Mouse (Mus musculus) brain, embryonic 14.5 days (tissue): Measurements from ENCODE around the gene Ifna2. TPM values are rescaled to one million over a fixed set of nuclear protein-coding genes. Genes with fewer than 3 reads are reported as not detected.
A peak's percentile ranks its signal among the peaks of the same experiment; 100 is the strongest.

Source experiments
- DNase-seq: peaks from one replicate; pipeline ENCODE4 v3.0.0-alpha.2; 2011; ENCODE audit warnings: low read depth
- CTCF ChIP-seq: fragments of 200-500 bp; IDR thresholded peaks from 2 replicates; pipeline ENCODE4 v1.5.1; 2012; ENCODE audit warnings: inconsistent platforms, mild to moderate bottlenecking, moderate library complexity, borderline replicate concordance; ENCODE audit not compliant: insufficient read depth, insufficient read length; ENCODE audit errors: extremely low read depth
- POLR2A ChIP-seq: fragments of 200-500 bp; IDR thresholded peaks from 2 replicates; pipeline ENCODE4 v1.6.1; 2012; ENCODE audit warnings: mild to moderate bottlenecking, inconsistent platforms, borderline replicate concordance; ENCODE audit not compliant: poor library complexity, insufficient read depth, insufficient read length, severe bottlenecking; ENCODE audit errors: extremely low read depth
- polyA plus RNA-seq: library from polyadenylated mRNA; depleted of rRNA; stranded (reverse); fragments of >200 nt; gene quantifications from 2 replicates; pipeline ENCODE4 v1.2.3, GENCODE M21; 2012

The Ifna2 gene
- polyA plus RNA-seq, 1 experiment: not detected

DNA sequence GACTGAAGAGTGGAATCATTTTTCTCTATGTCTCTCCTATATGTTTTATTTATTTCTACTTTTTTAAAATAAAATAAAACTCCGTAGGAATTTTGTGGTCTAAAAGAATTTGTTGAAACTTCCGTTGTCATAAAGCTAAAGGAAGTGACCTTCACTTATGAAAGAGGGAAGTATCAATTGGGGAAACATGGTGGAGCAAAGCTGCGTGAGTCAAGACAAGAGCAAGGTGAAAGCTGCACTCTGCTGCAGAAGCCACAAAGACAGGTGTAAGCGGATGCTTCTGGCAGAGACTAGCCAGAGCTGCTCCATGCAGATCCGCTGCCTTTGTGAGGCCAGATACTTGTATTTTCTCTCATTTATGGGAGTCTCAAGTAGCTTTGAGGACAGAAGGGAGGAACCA, 15.1 kb upstream of the Ifna2 start:
- no peak for DNase-seq
- TF ChIP-seq CTCF (no peak), POLR2A (no peak)

DNA sequence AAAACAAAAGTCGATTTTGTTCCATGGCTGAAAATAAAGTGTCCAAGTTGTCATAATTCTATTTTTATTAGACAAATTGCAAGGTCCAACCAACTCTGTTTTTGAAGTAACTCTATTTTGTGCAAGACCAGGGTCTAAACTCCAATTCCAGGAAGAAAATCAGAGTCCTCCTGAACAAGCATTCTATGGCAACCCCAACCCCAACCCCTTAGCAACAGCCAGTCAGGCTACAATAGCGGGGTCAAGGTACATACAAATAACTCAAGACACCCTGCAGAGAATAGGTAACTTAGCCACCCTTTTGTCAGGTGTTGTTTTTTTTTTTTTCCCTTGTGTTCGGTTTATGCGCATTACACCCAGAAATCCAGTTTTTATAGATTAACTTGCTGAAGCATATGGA, 14.0 kb upstream of the Ifna2 start:
- TF ChIP-seq CTCF: no peak
- no peak for TF ChIP-seq POLR2A

DNA sequence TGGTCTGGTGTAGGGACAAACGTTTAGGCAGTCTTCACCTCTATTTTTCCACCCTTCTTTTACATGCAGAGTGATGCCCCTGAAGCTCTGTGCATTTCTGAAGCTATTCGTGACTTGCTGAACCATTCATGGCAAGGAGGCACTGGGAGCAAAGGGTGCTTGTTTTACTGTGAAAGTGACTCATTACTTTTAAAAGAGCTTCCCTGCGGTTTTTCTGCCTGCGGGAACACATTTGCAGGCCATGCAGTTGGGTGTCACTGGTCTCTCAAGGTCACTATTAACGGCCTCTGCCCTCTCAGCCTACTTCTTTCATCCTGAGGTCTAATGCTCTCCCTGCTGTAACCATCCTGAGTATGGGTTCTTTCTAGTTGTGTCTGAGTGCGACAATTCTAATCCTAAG, 13.4 kb upstream of the Ifna2 start:
- TF ChIP-seq CTCF (no peak), POLR2A (no peak)
- DNase-seq: no peak

More for the DNA sequence above, 14.0 kb upstream of the Ifna2 start:
- DNase-seq: no peak

DNA sequence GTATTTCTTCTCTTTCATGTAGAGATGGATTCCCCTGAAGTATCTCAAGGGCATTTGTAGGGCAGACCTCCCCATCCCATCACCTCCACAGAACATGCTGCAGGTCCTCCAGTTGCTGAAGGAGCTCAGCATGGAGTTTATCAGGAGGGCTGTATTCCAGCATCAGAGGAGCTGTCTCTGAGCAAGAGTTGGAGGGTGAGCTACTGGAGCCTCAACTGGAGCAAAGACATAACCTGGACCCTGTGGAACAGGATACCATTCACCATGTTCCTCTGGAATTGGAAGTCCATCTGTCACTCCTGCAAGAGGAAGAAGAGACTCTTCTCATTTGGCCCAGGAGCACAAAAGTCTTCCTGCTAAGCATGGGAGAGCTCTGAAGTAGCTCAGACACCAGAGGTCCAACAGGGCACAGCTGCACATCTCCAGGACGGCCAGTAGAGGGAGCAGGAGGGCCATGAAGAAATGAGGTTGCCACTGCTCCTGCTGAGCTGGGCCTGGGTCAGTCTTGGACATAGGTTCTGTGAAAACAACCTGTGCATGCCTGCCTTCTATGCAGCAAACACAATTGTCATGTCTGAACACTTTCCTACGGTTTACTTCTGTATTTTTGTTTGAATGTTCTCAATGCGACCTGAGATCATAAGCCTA, 12.6 kb upstream of the Ifna2 start:
- DNase-seq: peak; percentile 84
- TF ChIP-seq CTCF: peak; percentile 99
- TF ChIP-seq POLR2A: no peak

DNA sequence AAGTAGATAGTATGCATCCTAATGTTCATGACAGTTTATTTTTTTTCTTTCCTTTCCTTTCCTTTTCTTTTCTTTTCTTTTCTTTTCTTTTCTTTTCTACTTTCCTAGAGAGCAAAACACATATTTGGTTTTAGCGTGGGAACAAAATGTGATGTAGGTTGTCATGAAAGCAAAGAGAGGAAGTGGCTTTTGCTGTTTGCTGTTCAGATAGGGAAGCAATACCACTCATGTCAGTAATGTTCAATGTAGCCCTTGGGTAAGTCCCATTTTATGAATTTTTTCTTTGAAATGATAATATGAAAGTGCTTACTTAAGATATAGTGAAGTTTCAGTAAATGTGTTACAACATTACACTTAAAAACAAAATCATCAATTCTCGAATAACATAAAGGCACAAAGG, 9.7 kb upstream of the Ifna2 start:
- no peak for TF ChIP-seq POLR2A
- no peak for TF ChIP-seq CTCF
- DNase-seq: no peak

DNA sequence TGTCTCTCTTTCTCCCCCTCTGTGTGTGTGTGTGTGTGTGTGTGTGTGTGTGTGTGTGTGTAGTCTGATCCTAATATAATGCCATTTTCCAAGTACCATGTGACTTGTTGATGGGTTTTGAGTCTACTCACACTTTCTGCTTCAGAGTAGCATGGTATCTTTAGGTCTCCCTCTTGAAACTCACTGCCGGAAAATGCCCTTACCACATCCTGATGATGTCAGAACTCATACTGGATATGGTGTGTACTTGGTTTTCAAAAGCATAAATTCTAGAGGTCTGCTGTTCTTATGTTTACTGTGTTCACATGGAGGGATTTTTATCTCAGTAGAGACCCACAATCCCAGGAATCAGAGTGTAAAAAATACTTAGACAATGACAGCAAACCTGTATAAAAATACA, 8.8 kb upstream of the Ifna2 start:
- no peak for DNase-seq
- TF ChIP-seq POLR2A: no peak
- TF ChIP-seq CTCF: no peak

DNA sequence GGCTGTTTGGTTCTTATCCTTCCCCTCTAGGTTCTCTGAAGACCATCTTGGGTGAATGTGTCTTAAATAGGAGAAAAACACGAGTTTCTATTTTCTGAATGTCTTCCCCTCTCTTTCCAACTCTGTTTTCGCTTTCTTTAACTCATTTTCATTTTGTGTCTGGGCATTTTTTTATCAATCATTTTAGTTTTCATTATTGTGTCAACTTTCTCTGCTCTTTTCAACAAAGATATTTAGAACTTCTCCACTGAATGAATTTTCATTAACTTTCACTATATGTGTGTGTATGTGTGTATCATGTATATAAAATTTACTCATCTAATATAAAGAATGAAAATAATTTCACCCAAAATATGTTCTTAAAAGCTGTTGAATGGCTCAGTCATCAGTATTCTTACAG, 7.5 kb upstream of the Ifna2 start, which contains the start of gene Ifnab:
TSS of gene Ifnab (minus strand) at position 101 of the 400 bp plus-strand sequence.
- DNase-seq: no peak
- TF ChIP-seq CTCF (no peak), POLR2A (no peak)

DNA sequence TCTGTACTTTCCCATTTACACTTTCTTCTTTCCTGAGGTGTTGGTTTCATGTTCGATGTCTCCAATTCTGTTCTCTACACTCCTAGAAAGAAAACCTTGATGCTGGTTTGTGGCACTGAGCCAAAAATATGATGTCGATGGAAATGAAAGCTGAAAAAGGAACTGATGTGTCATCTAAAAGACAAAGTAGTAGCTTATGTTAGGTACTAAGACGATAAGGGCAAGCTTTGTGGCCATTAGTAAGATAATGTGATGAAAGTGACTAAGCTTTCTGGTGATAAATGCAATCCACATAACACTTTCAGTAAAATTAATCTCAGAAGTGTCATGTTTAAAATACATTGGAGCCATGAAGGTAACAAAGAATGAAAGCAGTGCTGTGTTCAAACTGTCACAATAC, 2.4 kb downstream of the Ifna2 start:
- TF ChIP-seq CTCF (no peak), POLR2A (no peak)
- no peak for DNase-seq

DNA sequence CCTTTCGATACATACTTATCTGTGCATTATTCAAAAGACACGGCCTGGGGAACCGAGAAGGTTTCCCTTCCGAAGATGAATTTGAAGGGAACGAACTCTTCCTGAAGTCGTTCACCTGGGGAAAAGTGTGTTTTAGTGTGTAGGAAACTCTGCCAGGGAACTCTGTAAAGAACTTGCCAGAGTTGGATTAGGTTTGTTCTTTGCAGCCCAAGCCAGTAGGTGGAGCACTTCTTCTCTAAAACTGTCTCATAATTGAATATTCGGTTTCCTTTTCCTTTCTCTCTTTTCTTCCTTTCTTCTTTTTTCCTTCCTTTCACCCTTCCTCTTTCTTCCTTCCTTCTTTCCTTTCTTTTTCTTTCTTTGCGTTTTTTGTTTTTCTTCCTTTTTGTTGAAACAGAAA, 3.4 kb downstream of the Ifna2 start:
- TF ChIP-seq POLR2A (no peak), CTCF (peak; percentile 39; the same call in 1 of the 2 replicates)
- DNase-seq: peak; percentile 50

DNA sequence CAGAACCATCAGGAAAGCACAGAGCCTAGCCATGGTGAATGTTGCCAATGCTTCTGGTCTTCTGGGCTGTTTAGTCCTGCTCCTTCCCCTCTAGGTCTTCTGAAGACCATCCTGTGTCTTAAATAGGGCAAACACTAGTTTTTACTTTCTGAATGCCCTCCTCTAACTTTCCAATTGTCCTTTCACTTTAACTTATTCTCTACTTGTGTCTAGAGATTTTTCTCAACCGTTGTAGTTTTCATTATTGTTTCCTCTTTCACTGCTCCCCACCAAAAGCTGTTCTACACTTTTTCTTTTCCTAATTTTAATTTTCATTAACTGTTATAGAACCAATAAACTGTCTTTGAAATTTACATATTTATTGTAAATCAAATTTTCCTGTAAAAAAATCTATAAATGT, 6.9 kb downstream of the Ifna2 start, which contains the start of gene Ifna16:
TSS of gene Ifna16 (minus strand) at position 101 of the 400 bp plus-strand sequence.
- DNase-seq: no peak
- TF ChIP-seq CTCF (no peak), POLR2A (no peak)

DNA sequence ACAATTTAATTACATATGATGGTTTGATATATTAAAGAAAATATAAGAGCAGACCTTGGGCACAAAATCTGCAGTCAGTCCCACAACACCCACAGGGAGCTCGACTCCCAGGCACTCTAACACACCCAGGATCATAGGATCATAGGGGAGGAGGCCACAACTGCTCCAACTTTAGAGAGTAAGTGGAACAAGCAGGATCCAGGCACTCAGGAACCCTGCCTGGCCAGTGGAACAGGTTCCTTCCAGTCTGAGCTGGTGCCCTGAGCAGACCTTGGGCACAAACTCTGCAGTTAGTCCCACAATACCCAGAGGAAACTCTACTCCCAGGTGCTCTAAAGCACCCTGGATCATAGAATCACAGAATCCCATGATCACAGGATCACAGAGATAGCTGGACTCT, 28.3 kb downstream of the Ifna2 start:
- no peak for TF ChIP-seq POLR2A
- no peak for TF ChIP-seq CTCF
- DNase-seq: no peak

DNA sequence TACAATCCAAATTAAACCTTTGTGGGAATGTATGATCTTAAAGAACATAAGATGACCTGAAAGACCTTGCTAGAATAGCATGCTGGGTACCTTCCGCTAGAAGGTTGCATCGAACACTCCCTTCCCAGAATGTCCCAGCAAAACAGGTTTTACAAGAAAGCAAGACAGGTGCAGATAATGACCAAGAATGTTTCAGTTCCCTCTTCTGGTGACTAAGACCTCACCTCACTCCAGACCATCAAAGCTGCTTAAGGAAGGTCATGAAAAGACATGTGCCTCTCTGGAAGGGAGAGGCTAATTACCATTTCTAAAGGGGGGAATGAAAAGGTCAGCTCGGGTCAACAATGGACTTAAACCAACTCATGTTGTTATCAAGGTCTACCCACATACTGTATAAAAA, 30.1 kb downstream of the Ifna2 start:
- no peak for DNase-seq
- TF ChIP-seq POLR2A (no peak), CTCF (no peak)
